Mouse (Mus musculus) kidney, postnatal 4 days (tissue): Measurements from ENCODE around the gene Rhob.

ENCODE experiments used
- DNase-seq, 2 experiments: peaks; one replicate each; pipeline ENCODE4 v3.0.0; 2021; ENCODE audit warnings: mixed read lengths in 2 of 2

Rhob gene

DNA sequence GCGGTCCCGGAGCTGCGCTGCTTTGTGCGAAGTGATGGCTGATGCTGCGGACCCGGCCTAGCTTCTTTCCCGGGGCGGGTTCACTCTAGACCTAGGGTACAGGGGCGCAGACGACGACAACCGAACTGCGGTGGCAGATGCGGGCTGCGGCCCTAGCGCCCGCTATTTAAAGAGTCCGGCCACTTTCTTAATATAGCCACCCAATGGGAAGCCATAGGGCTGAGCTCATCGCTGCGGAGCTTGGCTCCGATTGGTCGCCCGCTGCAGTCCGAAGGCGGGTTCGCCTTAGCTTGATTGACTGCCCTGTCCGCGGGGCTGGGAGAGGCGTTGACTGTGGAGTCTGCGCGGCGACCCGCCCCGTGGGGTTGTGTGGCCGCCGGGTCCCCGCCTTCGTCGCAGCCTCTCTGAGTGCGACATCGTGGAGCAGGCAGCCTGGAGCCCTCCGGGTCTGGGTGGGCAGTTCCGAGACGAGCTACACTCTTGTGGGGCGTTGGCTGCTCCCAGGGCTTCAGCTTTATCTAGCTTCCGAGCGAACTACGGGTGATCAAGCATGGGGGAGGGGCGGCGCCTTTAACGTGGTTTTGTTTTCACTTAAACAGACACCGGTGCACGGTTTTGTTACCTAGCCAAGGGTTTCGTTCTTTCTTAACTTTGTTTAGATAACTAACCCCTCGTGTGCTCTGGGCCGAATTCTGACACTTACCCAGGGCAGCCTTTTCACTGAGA, at the start of gene Rhob:
Gene Rhob (minus strand): TSS at position 139 of the 726 bp plus-strand sequence.
- DNase-seq = peak; percentile 94 to 97

DNA sequence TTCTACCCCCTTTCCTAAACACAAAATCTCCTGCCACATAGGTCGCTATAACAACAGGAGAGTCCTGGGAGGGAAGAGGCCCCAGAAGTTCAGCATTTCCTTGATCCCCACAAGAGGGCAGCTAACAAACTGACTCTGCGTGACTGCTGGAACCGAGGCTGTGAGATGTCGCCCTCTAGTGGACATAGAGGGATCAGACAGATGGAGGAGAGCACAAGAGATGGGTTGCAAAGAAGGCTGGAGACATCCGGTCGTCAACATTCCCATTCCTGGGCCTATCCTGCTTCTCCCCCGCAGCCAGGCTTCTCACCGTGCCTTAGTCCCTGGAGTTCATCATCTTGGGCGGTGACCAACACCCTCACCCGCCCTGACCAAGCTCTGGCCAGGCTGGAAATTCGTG, 47.5 kb upstream of the Rhob start:
- peak; percentile 68 to 79 for DNase-seq

DNA sequence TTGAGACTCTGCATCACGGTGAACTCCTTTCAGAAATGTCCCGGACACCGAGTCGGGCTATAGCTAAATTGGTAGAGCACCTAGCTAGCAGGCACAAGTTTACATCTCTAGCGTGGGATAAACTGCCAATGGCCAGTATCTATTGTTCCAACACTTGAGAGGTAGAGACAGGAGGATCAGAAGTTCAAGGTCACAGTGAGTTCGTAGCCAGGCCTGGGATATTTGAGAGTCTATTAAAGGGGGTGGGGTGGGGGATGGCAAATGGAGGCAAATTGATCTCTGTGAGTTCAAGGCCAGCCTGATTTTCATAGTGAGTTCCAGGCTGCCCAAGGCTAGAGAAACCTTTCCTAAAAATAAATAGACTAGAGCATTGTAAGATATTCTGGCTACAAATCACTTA, 47.0 kb upstream of the Rhob start:
- no peak for DNase-seq

DNA sequence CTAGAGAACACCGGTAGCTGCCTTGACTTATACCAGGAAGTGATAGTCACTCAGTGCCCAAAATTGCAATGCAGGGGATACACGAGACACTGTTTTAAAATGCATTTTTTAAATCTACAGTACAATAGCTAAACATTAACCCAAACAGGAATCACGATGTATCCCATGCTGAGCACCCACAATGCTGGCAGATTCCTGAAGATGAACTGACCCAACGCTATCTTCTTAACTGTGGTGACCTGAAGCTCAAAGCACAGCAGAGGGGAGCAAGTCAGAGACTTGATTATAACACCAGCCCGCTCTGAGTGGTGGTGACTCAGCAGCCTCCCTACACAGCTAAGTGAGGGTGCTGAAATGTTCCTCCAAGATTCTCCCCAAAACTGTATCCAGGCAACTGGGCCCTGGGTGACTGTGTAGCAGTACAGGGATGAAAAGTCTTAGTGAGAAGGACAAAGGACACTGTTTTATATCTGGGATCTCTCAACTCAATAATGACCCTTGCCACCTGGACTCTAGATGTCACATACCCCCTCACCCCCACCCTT, 45.3 kb upstream of the Rhob start:
- no peak for DNase-seq

DNA sequence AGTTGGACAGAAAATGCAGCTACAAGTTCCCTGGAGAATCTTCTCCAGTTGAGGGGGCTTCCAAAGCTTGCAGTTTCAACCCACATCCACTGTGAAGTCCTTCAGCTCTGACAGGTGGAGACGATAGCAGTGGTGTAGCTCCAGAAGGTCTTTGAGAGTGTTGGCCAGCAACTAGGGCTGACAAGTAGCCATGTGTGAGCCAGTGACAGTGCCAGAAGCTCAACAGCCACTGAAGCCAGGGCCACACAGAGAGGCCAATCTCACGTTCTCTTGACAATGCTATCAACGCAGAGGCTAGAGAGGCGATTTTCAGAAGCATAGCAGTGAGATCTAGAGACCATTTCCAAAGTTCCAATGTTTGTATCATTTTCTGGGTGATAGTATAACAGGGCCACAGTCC, 42.6 kb upstream of the Rhob start:
- no peak for DNase-seq

DNA sequence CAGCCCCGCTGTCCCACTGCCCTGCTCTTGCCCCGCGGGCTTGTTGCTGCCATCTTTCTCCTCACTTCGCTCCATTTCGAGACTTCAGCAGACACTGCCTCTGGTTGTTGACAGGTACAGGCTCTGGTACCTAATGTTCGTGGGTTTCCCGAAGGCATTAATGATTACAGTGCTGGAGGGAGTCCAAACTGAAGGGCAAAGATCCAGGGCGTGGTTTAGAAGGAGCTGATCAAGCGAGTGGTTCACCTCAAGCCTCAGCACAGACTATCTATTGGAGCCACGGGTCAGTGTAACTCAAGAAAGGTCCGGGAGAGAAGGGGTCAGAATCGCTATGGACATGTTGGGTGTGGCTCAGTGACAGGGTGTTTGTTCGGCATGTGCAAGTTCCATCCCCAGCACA, 39.7 kb upstream of the Rhob start:
- peak in 1 of 2 experiments; percentile 26 for DNase-seq

DNA sequence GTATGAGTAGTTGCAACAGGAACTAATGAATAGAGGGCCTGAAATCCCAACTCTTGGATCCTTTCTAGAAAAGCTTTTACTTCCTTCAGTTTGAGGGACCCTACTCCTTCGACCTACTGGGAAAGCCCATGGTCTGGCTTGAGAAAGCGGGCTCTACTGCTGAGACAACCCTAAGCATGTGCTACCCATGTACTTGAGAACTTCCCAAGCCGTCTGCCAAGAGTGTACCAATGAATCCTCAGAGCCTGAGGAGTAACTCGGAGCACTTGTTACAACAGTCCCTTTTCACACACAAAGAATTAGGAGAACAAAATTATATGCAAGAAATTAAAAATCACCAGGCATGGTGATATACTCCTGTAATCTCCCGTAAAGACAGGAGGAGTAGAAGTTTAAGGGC, 37.5 kb upstream of the Rhob start:
- DNase-seq = no peak

DNA sequence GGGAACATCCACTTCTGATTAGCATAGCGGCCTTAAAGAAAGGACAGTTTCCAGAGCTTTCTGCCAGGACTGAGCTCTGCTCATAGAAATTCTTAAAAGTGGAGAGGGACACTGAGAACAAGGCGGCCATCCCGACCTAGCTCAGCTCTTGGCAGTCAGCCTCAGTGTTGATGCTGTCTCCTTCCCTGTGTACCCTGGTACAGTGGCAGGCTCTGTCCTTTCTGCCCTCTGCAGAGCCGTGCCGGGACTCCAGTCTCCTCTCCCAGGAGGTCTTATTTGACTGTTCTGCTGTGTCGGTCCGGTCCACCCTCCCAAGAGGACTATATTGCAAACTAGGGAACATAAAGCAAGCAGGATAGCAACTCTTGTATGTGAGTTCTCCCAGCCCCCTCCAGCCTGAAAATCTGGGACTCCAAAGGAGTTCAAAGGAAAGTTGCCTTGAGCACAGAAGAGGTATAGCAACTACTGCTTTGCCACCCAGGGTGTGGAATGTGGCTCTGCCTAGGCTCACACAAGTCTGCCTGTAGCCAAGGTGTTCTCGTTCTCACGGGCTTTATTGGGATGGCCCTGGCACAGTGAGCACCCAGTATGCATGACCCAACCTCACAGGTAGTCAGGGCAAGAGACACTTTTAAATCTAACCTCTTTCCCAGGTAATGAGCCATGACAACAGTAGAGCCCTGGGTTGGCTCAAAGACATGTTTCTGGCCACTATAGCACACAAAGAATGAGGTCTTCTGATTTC, 36.6 kb upstream of the Rhob start:
- peak in 1 of 2 experiments; percentile 41 for DNase-seq

DNA sequence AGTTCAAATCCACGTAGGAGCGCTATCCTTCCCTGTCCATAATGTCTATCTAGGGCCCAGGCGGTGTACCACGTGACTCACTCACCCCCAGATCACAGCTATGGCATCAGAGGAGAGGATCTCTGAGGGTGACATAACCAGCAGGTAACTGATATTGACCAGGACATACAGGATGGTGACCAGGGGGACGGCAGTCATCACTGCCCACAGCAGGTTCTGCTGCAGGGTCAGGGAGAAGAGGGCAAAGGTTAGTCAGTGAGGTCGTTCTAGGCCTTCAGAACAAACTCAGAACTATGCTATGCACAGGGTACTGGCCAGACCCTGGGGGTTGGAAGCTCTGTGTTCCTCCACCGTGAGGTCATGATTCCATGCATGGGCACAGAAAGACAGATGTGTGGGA, 35.8 kb upstream of the Rhob start:
- DNase-seq = no peak

DNA sequence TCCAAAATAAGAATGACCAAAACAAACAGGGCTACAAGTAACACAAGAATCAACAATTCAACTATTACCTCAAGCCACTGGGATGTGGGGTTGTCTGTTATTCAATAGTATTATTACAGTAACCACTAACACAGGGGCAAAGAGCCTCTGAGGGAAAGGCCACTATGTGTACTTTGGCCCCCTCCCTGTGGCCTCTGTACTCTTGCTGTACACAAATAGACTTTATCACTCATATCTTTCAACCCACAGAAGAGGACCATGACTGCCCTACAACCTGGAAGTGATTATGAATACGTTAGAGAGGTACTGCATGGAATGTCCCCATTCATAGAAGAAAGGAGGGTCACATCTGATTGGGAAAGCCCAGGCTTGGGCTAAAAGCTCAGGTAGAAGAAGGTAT, 35.1 kb upstream of the Rhob start:
- DNase-seq = no peak

DNA sequence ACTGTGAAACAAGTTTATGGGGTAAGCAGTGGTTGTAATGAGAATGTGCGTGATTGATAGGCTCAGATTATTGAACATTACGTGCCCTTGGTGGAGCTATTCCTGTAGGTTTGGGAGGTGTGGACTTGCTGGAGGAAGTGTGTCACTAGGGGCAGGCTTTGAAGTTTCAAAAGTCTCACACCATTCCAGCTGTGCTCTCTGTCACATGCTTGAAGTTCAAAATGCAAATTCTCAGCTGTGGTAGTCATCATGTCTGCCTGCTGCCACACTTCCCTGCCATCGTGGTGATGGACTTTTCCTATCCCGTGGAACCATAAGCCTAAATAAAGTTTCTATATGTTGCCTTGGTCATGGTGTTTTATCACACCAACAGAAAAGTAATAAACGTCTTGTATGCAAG, 28.0 kb upstream of the Rhob start:
- no peak for DNase-seq

DNA sequence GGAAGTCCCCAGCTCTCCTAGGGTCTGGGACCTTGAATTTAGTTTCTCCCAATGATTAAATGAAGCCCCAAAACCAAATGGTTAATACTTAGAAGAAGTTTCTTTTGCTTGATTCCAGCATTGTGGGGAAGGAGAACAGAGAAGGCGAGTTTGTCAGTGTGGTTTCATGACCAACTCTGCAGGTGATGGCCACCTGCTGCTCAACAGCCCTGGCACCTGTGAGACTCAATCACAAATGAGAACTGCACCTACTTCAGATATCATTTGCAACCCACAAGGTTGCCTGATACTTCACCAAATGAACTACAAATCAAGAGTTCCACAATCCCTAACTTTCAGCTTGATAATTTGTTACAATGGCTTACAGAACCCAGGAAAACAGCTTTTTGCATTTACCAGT, 27.4 kb upstream of the Rhob start:
- no peak for DNase-seq

DNA sequence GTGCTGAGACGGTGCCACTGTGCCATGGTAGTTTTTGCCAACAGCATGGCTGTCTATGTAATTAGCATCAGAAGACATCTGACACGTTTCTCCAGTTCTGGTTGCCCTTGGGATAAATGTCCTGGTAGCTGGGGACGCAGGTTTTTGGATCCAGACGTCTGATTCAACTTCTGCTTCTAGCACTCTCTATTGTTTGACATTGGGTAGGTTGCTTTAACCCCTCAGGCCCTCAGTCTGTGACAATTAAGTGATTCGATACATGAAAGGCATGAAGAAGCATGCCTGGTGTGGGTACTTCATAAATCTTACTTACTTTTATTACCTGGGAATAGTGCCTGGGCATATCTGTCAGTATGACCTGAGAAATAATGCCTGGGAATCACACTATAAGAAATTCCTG, 24.3 kb upstream of the Rhob start:
- DNase-seq = no peak

DNA sequence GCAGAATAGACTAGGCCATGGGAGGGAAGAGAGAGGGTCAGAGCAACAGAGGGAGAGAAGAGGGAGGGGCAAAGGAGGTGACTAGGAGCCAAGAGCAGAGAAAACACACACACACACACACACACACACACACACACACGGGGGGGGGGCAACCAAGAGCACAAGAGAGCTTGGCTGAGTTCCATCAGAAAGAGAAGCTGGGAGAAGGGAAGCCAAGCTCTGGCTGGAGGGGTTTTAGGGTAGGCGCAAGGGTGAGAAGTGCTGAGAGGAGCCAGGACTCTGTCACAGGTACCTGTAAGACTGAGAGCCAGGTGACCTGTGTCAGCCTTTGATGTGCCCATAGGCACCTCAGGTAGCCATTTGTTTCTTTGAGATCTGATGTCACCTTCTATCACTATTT, 22.9 kb upstream of the Rhob start:
- no peak for DNase-seq

DNA sequence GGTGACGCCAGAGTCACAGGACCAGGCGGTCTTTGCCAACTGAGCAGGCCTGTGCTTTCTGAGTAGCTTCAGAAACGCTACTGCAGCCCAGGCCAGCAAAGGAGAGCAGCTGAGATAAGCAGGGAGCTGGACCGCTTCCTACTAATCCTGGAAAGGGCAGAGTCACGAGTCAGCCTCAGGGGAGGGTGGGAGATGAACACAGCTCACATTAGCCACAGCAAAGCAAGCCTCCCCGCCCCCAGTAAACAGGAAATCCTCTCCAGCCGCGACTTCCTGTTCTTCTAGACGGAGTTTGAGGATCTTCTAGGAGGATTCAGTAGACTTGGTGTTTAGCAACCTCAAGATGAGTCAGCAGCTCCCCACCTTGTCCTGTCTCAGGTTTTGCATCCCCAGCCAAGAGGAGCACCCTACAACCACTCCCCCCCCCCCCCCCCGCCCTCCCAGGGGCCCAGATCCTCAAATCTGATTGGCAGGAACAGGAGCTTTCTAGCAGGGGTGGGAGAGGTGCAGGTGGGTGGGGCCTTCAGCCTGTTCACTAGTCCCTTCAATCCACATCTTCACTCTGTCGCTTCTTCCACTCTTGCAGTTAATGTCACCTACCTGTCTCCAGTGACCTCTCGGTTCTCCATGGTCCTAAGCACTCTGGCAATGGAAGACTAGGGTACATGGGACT, 21.7 kb upstream of the Rhob start:
- DNase-seq = peak; percentile 54 to 72

DNA sequence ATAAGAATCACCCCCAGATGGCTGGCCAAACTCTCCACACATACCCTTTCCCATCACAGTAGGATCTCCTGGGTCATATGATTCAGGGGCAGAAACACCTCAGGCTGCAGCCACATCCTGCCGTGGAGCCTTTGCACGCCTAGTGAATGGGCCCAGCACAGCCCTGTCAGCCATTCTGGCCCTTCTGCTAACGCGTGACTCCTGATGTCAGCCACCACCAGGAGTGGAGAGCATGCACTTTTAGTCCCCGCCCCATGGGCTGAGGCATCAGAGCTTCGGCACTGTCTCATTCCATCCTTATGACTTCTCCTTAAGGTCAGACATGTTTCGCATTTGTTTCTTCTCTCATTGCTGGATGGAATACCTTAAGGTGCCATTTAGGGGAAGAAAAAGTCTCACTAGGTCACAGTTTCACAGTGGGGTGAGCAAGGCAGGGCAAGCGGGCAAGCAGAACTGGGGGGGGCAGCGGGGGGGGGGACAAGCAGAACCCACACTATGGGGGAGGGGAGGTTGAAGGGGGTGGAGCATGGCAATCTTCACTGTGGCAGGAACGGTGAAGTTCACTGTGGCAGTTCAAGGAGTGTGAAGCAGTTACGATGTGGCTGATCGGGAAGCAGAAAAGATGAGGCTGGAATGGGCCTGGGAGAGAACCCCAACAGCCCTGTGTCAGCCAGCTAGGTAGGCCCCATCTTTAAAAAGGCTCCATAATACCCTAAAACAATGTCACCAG, 19.8 kb upstream of the Rhob start:
- peak in 1 of 2 experiments; percentile 43 for DNase-seq

DNA sequence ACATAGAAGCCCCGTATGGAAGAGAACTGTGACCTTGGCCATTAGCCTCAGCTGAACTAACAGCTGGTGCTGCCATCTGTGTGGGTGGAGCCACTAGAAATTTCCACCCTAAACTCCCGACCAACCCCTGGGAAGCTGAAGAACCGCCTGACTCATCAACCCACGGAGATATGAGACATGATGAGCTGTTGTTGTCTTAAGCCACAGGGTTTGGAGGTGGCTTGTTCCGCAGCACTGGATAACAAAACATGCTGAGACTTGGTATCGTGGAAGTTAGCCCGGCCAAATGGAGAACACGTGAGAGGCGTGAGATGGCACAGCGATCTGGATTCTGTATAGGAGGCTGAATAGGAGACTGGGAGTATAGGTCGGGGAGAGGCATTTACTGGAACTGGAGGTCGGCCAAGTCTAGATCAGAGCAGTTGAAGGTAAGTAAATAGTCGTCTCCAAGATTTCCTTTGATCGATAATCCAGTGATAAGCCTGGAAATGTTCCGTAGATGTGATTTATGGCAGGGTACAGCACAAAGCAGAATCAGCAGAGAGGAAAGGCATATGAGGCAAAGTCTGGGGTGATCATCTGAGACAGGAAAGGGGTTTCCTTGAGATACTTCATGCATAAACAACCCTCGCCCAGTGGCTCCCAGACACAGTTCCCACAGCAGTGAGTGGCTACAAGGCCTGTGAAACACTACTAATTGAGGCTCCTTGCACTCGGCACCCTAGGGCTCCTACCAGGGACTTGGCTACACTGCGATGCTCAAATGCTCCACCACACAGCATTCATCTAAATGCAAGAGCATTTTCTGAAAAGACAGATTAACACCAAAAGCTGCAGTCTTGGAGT, 11.5 kb upstream of the Rhob start:
- peak in 1 of 2 experiments; percentile 32 for DNase-seq

DNA sequence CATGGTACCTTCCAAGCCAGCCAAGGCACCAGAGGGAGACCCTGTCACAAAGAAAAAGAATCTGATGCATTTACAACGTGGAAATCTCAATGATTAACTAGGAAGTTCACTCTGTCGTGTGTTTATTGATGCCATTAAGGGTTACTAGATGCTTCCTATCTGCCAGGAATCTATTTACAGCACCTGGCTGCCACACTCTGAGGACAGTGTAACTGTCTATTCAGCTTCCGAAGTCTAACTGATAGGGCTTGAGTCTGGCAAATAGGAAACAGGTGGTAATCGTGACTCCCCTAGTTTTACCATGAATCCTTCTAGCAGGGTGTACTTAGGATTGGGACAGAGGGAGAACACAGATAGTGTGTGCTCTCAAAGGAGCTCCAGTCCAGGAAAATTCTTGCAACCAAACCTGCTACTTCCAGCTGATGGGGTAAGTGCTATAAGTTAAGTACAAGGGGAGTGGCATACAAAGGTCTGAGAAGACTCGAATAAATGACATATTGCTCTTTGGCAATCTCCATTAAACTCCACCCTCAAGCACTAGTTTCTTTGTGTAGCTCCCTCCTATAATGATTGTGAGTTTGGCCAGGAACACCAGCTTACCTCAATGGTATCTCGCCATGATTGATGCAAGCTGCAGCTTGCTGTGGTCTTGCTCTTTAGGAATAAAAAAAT, 10.6 kb upstream of the Rhob start:
- no peak for DNase-seq

DNA sequence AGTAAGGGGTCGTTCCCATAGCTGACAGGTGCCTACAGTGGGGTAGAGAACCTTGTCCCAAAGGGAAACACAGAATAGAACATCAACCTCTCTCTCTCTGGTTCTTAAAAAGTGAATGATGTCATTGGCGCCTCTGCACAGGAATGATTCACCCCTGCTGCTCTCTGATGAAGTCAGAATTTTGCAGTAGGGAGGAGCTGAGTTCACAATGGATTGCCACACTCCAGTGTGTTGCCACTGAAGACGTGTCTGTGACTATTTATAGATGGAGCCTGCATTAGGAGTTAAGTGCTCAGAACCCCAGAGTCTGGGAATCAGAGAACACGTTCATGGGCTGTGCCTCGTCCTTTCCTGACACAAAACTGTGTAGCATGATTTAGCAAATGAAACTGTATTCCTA, 9.9 kb upstream of the Rhob start:
- DNase-seq = no peak

DNA sequence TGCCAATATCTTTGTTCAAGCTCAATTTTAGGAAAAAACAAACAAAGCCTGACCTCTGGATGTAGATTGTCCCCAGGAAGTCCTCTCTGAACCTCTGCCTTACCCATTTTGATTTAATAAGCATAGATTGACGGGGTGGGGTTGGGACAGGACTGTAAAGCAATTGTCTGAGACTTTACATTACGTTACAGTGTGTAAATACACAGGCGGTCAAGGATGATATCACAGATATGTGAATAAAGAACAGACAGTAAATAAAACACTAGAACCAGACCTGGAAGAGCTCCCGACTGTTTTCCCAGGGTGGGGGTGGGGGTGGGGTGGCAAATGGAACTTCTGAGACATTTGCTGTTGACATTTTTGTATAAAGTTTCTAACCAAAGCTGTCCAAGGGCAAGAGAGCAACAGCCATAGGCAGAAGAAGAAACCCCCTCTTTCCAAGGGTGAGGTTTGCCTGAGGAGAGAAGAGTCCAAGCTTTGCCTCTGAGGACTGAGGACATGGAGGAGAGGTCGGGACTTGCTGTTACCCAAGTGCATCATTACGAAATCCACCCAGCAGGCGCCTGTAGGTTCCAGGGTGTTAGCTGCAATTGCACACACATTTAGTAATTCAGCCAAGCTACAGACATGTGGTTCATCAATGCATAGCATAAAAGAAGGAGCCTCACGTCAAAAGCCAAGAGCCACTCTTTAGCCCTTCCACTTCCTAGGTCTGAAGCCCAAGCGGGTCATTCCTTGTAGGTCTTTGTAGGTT, 7.3 kb upstream of the Rhob start:
- DNase-seq = no peak

DNA sequence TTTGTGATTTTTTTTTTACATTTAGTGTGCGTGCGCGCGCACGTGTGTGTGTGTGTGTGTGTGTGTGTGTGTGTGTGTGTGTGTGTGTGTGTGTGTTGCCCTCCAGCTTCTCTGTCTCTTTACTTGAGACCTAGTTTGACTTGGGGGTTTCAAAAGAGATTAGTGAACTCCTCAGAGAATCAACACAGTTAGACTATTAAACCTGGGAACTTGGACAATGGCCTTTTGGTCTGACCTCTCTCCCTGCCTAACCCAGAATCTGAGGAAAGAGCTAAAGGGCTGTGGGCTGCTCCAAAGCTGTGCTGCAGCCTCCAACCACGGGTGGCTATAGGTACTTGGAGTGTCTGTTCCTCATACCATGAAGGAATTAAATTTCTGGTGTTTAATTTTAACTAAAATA, 4.3 kb upstream of the Rhob start:
- DNase-seq = no peak
